Comparison of ENCODE assay signal across 9 mouse cellular contexts in the genomic region with DNA sequence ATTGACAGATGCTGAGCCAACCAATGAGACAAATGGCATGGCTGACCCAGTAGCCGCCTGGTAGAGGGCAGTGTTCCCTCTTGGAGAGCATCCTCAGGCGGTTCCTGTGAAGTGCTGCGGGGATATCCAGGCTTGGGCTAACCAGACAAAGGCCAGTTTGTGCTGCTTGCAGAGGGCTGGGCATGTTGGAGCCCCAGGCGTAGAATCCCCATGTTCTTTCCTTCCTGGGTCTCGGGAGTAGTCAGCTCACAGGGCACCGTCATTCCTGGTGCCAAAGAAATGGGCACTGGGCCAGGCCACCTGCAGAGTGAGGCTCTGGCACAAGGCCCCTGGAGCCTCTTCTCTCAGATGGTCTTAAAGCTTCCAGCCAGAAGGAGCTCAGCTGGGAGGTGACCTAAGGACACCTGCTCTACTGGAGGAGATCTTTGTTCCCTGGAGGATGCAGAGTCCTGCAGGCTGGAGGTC. TPM values are rescaled to one million over a fixed set of nuclear protein-coding genes. Genes with fewer than 3 reads are reported as not detected.
DNase-seq lines count a peak whose midpoint lies in the region; ATAC-seq and TF ChIP-seq lines count a peak whose summit lies in the region.
"Had no signal": no experiment of that assay in that cellular context is flagged by ENCODE, and none has a peak within 500 bp of the region (broad histone marks: within the 10 kb centered on the region; RNA-seq: fewer than 3 reads in every experiment).

No protein-coding gene starts in this region.

- H3K27ac ChIP-seq in forebrain, embryonic 10.5 days = peak overlapping the region; percentile 64; the same call in 1 of the 2 replicates
- H3K27ac ChIP-seq in forebrain, embryonic 11.5 days (ENCODE audit: low read depth, low read length) = no peak overlapping the region
- H3K27ac ChIP-seq in lung, postnatal 0 days (ENCODE audit: low read length) = no peak overlapping the region
- peak overlapping the region; percentile 50; the same call in 1 of the 2 replicates for H3K27ac ChIP-seq in forebrain, postnatal 0 days (ENCODE audit: low read depth, low read length)
- no peak overlapping the region for H3K27ac ChIP-seq in midbrain, postnatal 0 days (ENCODE audit: low read depth, low read length)

- H3K4me3 ChIP-seq in forebrain, embryonic 10.5 days = no peak overlapping the region
- no peak overlapping the region for H3K4me3 ChIP-seq in forebrain, embryonic 11.5 days (ENCODE audit: low read depth, low read length)
- H3K4me3 ChIP-seq in lung, postnatal 0 days (ENCODE audit: low read depth, low read length) = no peak overlapping the region
- H3K4me3 ChIP-seq in forebrain, postnatal 0 days (ENCODE audit: low read depth, low read length) = no peak overlapping the region
- no peak overlapping the region for H3K4me3 ChIP-seq in midbrain, postnatal 0 days (ENCODE audit: low read depth, low read length)

- ATAC-seq in forebrain, embryonic 11.5 days (replicated peaks; ENCODE audit: low FRiP score) = no peak
- ATAC-seq in lung, postnatal 0 days = no peak
- peak; percentile 84 for ATAC-seq in forebrain, postnatal 0 days
- ATAC-seq in midbrain, postnatal 0 days (ENCODE audit: low FRiP score) = peak; percentile 78

- no peak overlapping the region for H3K4me2 ChIP-seq in forebrain, embryonic 11.5 days (ENCODE audit: low read depth, low read length, severe bottlenecking)
- no peak overlapping the region for H3K4me2 ChIP-seq in lung, postnatal 0 days (replicated peaks; ENCODE audit: low read depth, low read length)
- H3K4me2 ChIP-seq in forebrain, postnatal 0 days (ENCODE audit: low read depth) = no peak overlapping the region
- no peak overlapping the region for H3K4me2 ChIP-seq in midbrain, postnatal 0 days (ENCODE audit: low read depth, low read length, poor library complexity, severe bottlenecking)

- peak; percentile 57 for TF ChIP-seq CTCF in lung, postnatal 0 days (IDR thresholded peaks at IDR 0.05)
- TF ChIP-seq CTCF in forebrain, postnatal 0 days (IDR thresholded peaks at IDR 0.05; ENCODE audit: low read depth) = peak; percentile 59
- peak; percentile 69 for TF ChIP-seq CTCF in midbrain, postnatal 0 days (IDR thresholded peaks at IDR 0.05)

- H3K36me3 ChIP-seq in forebrain, embryonic 10.5 days (replicated peaks) = no peaks in the 10 kb centered on the region
- no peaks in the 10 kb centered on the region for H3K36me3 ChIP-seq in forebrain, embryonic 11.5 days (ENCODE audit: control insufficient read depth, insufficient read depth, low read length)
- H3K36me3 ChIP-seq in lung, postnatal 0 days (ENCODE audit: insufficient read depth, low read length) = no peaks in the 10 kb centered on the region
- H3K36me3 ChIP-seq in forebrain, postnatal 0 days (ENCODE audit: insufficient read depth) = no peaks in the 10 kb centered on the region
- no peaks in the 10 kb centered on the region for H3K36me3 ChIP-seq in midbrain, postnatal 0 days (ENCODE audit: insufficient read depth, low read length)

- H3K4me1 ChIP-seq in forebrain, embryonic 10.5 days = peaks cover 71% of the 10 kb centered on the region
- H3K4me1 ChIP-seq in forebrain, embryonic 11.5 days (replicated peaks; ENCODE audit: control insufficient read depth, insufficient read depth, low read length) = peaks cover 22% of the 10 kb centered on the region
- peaks cover 20% of the 10 kb centered on the region for H3K4me1 ChIP-seq in lung, postnatal 0 days (ENCODE audit: insufficient read depth, low read depth, low read length)
- peaks cover 13% of the 10 kb centered on the region for H3K4me1 ChIP-seq in forebrain, postnatal 0 days (ENCODE audit: insufficient read depth)
- H3K4me1 ChIP-seq in midbrain, postnatal 0 days (ENCODE audit: insufficient read depth, low read length) = no peaks in the 10 kb centered on the region; the same call in 1 of the 2 replicates

- 47% methylated on average over 6 of the region's 6 CpGs for WGBS in forebrain, embryonic 10.5 days
- 42% methylated on average over 6 of the region's 6 CpGs for WGBS in forebrain, embryonic 11.5 days
- 16% methylated on average over 6 of the region's 6 CpGs for WGBS in lung, postnatal 0 days
- 10% methylated on average over 6 of the region's 6 CpGs for WGBS in forebrain, postnatal 0 days
- WGBS in midbrain, postnatal 0 days = 22% methylated on average over 6 of the region's 6 CpGs

- no peaks in the 10 kb centered on the region for H3K9me3 ChIP-seq in forebrain, embryonic 10.5 days
- no peaks in the 10 kb centered on the region for H3K9me3 ChIP-seq in forebrain, embryonic 11.5 days (ENCODE audit: control insufficient read depth, low read length)
- H3K9me3 ChIP-seq in lung, postnatal 0 days (ENCODE audit: low read length) = no peaks in the 10 kb centered on the region
- no peaks in the 10 kb centered on the region for H3K9me3 ChIP-seq in forebrain, postnatal 0 days (ENCODE audit: low read length)
- H3K9me3 ChIP-seq in midbrain, postnatal 0 days (ENCODE audit: low read length) = no peaks in the 10 kb centered on the region

- TF ChIP-seq EP300 in lung, postnatal 0 days (IDR thresholded peaks at IDR 0.05) = no peak

- DNase-seq in forebrain, embryonic 10.5 days (ENCODE audit: extremely low spot score, low spot score) = no peak
- no peak for DNase-seq in forebrain, embryonic 11.5 days (ENCODE audit: low spot score)
- peak; percentile 43 for DNase-seq in lung, postnatal 0 days (ENCODE audit: low spot score)
- no peak for DNase-seq in lung, postnatal 36 days
- DNase-seq in forebrain, postnatal 0 days = peak; percentile 70
- peak; percentile 87 for DNase-seq in midbrain, postnatal 0 days (ENCODE audit: low spot score)
- DNase-seq in ovary, adult 18-20 months (ENCODE audit: low spot score) = no peak
- no peak for DNase-seq in T-cell, adult 2 months (ENCODE audit: low spot score)

- H3K9ac ChIP-seq in forebrain, embryonic 11.5 days (ENCODE audit: low read length) = no peak overlapping the region
- H3K9ac ChIP-seq in lung, postnatal 0 days (replicated peaks; ENCODE audit: low read depth) = no peak overlapping the region
- H3K9ac ChIP-seq in forebrain, postnatal 0 days = no peak overlapping the region
- H3K9ac ChIP-seq in midbrain, postnatal 0 days (replicated peaks; ENCODE audit: low read length, poor library complexity, severe bottlenecking) = no peak overlapping the region

- 0 out of 2 replicates have a peak, but pooled peaks cover 4% of the 10 kb centered on the region for H3K27me3 ChIP-seq in forebrain, embryonic 10.5 days (ENCODE audit: poor library complexity, severe bottlenecking)
- H3K27me3 ChIP-seq in forebrain, embryonic 11.5 days (ENCODE audit: control insufficient read depth, insufficient read depth, low read length) = no peaks in the 10 kb centered on the region
- no peaks in the 10 kb centered on the region for H3K27me3 ChIP-seq in lung, postnatal 0 days (replicated peaks; ENCODE audit: insufficient read depth, low read length)
- no peaks in the 10 kb centered on the region for H3K27me3 ChIP-seq in forebrain, postnatal 0 days (ENCODE audit: insufficient read depth, low read length)
- H3K27me3 ChIP-seq in midbrain, postnatal 0 days (ENCODE audit: insufficient read depth, low read length) = no peaks in the 10 kb centered on the region

RNA-seq across cellular contexts. Expression of gene C1qtnf1, which starts 8.5 kb away (rescaled TPM):
- 1.5 and 2.3 TPM in 2 replicates for polyA plus RNA-seq in forebrain, embryonic 10.5 days (2016; fragmentation: Nextera tagmentation; extraction: Ambion mirVana)
- 2.0 and 2.3 TPM in 2 replicates for polyA plus RNA-seq in forebrain, embryonic 11.5 days (2014; fragmentation: Nextera tagmentation; extraction: Ambion mirVana)
- 7.2 and 9.1 TPM in 2 replicates for polyA plus RNA-seq in lung, postnatal 0 days (2015; fragmentation: Nextera tagmentation; extraction: Ambion mirVana)
- total RNA-seq in forebrain, postnatal 0 days (2014; rRNA removed) = 5.1 and 8.5 TPM in 2 replicates
- 5.4 and 5.9 TPM in 2 replicates for polyA plus RNA-seq in forebrain, postnatal 0 days (2015; fragmentation: Nextera tagmentation; extraction: Ambion mirVana)
- 7.8 and 8.7 TPM in 2 replicates for total RNA-seq in midbrain, postnatal 0 days (2014; rRNA removed)
- polyA plus RNA-seq in midbrain, postnatal 0 days (2015; fragmentation: Nextera tagmentation; extraction: Ambion mirVana) = 5.2 and 5.5 TPM in 2 replicates
- total RNA-seq: hematopoietic stem cell, adult 5-6 weeks had no signal

RNA-seq across cellular contexts. Expression of gene Cant1, which starts 17.6 kb away (rescaled TPM):
- 19.0 and 19.2 TPM in 2 replicates for polyA plus RNA-seq in forebrain, embryonic 10.5 days (2016; fragmentation: Nextera tagmentation; extraction: Ambion mirVana)
- polyA plus RNA-seq in forebrain, embryonic 11.5 days (2014; fragmentation: Nextera tagmentation; extraction: Ambion mirVana) = 25.4 and 30.8 TPM in 2 replicates
- 21.3 and 22.5 TPM in 2 replicates for polyA plus RNA-seq in lung, postnatal 0 days (2015; fragmentation: Nextera tagmentation; extraction: Ambion mirVana)
- total RNA-seq in forebrain, postnatal 0 days (2014; rRNA removed) = 38.6 and 52.4 TPM in 2 replicates
- 27.8 and 31.6 TPM in 2 replicates for polyA plus RNA-seq in forebrain, postnatal 0 days (2015; fragmentation: Nextera tagmentation; extraction: Ambion mirVana)
- total RNA-seq in midbrain, postnatal 0 days (2014; rRNA removed) = 51.5 and 55.3 TPM in 2 replicates
- polyA plus RNA-seq in midbrain, postnatal 0 days (2015; fragmentation: Nextera tagmentation; extraction: Ambion mirVana) = 30.0 and 32.2 TPM in 2 replicates

RNA-seq across cellular contexts. Expression of gene Lgals3bp, which starts 34.6 kb away (rescaled TPM):
- 0.47 and 1.0 TPM in 2 replicates for polyA plus RNA-seq in forebrain, embryonic 10.5 days (2016; fragmentation: Nextera tagmentation; extraction: Ambion mirVana)
- polyA plus RNA-seq in forebrain, embryonic 11.5 days (2014; fragmentation: Nextera tagmentation; extraction: Ambion mirVana) = 0.71 and 1.1 TPM in 2 replicates
- 30.8 and 44.3 TPM in 2 replicates for polyA plus RNA-seq in lung, postnatal 0 days (2015; fragmentation: Nextera tagmentation; extraction: Ambion mirVana)
- total RNA-seq in forebrain, postnatal 0 days (2014; rRNA removed) = 15.5 and 15.6 TPM in 2 replicates
- polyA plus RNA-seq in forebrain, postnatal 0 days (2015; fragmentation: Nextera tagmentation; extraction: Ambion mirVana) = 13.7 and 16.4 TPM in 2 replicates
- total RNA-seq in midbrain, postnatal 0 days (2014; rRNA removed) = 17.4 and 19.0 TPM in 2 replicates
- polyA plus RNA-seq in midbrain, postnatal 0 days (2015; fragmentation: Nextera tagmentation; extraction: Ambion mirVana) = 14.2 and 14.9 TPM in 2 replicates

RNA-seq across cellular contexts. Expression of gene Engase, which starts 40.1 kb away (rescaled TPM):
- 7.1 and 7.9 TPM in 2 replicates for polyA plus RNA-seq in forebrain, embryonic 10.5 days (2016; fragmentation: Nextera tagmentation; extraction: Ambion mirVana)
- polyA plus RNA-seq in forebrain, embryonic 11.5 days (2014; fragmentation: Nextera tagmentation; extraction: Ambion mirVana) = 9.0 and 10.6 TPM in 2 replicates
- 4.7 and 4.9 TPM in 2 replicates for polyA plus RNA-seq in lung, postnatal 0 days (2015; fragmentation: Nextera tagmentation; extraction: Ambion mirVana)
- total RNA-seq in forebrain, postnatal 0 days (2014; rRNA removed) = 8.1 and 8.5 TPM in 2 replicates
- 4.2 and 5.7 TPM in 2 replicates for polyA plus RNA-seq in forebrain, postnatal 0 days (2015; fragmentation: Nextera tagmentation; extraction: Ambion mirVana)
- total RNA-seq in midbrain, postnatal 0 days (2014; rRNA removed) = 8.7 and 13.6 TPM in 2 replicates
- 5.1 and 5.3 TPM in 2 replicates for polyA plus RNA-seq in midbrain, postnatal 0 days (2015; fragmentation: Nextera tagmentation; extraction: Ambion mirVana)

Comparison
In these comparisons a context has a peak if more than half of its experiments do, and no peak if none do; other contexts are left out.
1. DNase-seq: peak in lung, postnatal 0 days (single experiment), forebrain, postnatal 0 days (single experiment) and midbrain, postnatal 0 days (single experiment); none in forebrain, embryonic 10.5 days (single experiment), forebrain, embryonic 11.5 days (single experiment), lung, postnatal 36 days (single experiment), ovary, adult 18-20 months (single experiment) and T-cell, adult 2 months (single experiment).
2. H3K27ac ChIP-seq: peak in forebrain, embryonic 10.5 days (single experiment) and forebrain, postnatal 0 days (single experiment); none in forebrain, embryonic 11.5 days (single experiment), lung, postnatal 0 days (single experiment) and midbrain, postnatal 0 days (single experiment).
3. ATAC-seq: peak in forebrain, postnatal 0 days (single experiment) and midbrain, postnatal 0 days (single experiment); none in forebrain, embryonic 11.5 days (single experiment) and lung, postnatal 0 days (single experiment).
4. Peak in every context shown above with its lines, with median percentiles within 50 percentile points of each other: CTCF ChIP-seq.